Mouse (Mus musculus) retina, postnatal 7 days (tissue): ENCODE measurements at regions not wholly inside any gene's neighbourhood (a gene's known extent, or its start where the extent isn't known, plus 50 kb on each side); places are given as distances from the start of the nearest gene placed in this dataset.

Experiments
- DNase-seq: peaks from one replicate; pipeline ENCODE4 v3.0.0-alpha.2; 2012; ENCODE audit warnings: low read depth, low spot score

- DNase-seq: no peak
These were observed 438.8 kb upstream of the Kdm8 start for GRCm38 (mm10) chr7:125005638-125006037.

GRCm38 (mm10) chr7:125019259-125019658 lies 425.2 kb upstream of the Kdm8 start:
- no peak for DNase-seq

GRCm38 (mm10) chr7:125024944-125025343 lies 419.5 kb upstream of the Kdm8 start:
- no peak for DNase-seq

- DNase-seq: no peak
These were observed 410.7 kb upstream of the Kdm8 start for GRCm38 (mm10) chr7:125033778-125034177.

- no peak for DNase-seq
These were observed 410.3 kb upstream of the Kdm8 start for GRCm38 (mm10) chr7:125034196-125034595.

GRCm38 (mm10) chr7:125036098-125036991 lies 408.1 kb upstream of the Kdm8 start:
- DNase-seq: no peak

GRCm38 (mm10) chr7:125038840-125039239 lies 405.6 kb upstream of the Kdm8 start:
- DNase-seq: peak; percentile 31

GRCm38 (mm10) chr7:125055951-125056625 lies 388.4 kb upstream of the Kdm8 start:
- no peak for DNase-seq

GRCm38 (mm10) chr7:125102464-125102863 lies 342.0 kb upstream of the Kdm8 start:
- DNase-seq: no peak

- DNase-seq: no peak
These were observed 340.5 kb upstream of the Kdm8 start for GRCm38 (mm10) chr7:125104011-125104410.

- no peak for DNase-seq
These were observed 331.6 kb upstream of the Kdm8 start for GRCm38 (mm10) chr7:125112820-125113273.

GRCm38 (mm10) chr7:125115322-125115996 lies 329.0 kb upstream of the Kdm8 start:
- no peak for DNase-seq

GRCm38 (mm10) chr7:125117173-125117572 lies 327.3 kb upstream of the Kdm8 start:
- DNase-seq: no peak

GRCm38 (mm10) chr7:125129187-125129586 lies 315.3 kb upstream of the Kdm8 start:
- DNase-seq: no peak

GRCm38 (mm10) chr7:125131968-125132367 lies 312.5 kb upstream of the Kdm8 start:
- DNase-seq: no peak

- DNase-seq: no peak
These were observed 305.9 kb upstream of the Kdm8 start for GRCm38 (mm10) chr7:125138607-125139006.

- DNase-seq: no peak
These were observed 305.3 kb upstream of the Kdm8 start for GRCm38 (mm10) chr7:125139196-125139595.

- DNase-seq: no peak
These were observed 303.6 kb upstream of the Kdm8 start for GRCm38 (mm10) chr7:125140854-125141253.

GRCm38 (mm10) chr7:125141864-125142263 lies 302.6 kb upstream of the Kdm8 start:
- DNase-seq: no peak

GRCm38 (mm10) chr7:125146025-125146424 lies 298.5 kb upstream of the Kdm8 start:
- DNase-seq: no peak

GRCm38 (mm10) chr7:125149151-125149550 lies 295.3 kb upstream of the Kdm8 start:
- no peak for DNase-seq

- no peak for DNase-seq
These were observed 294.7 kb upstream of the Kdm8 start for GRCm38 (mm10) chr7:125149740-125150139.
